7 mouse cellular contexts compared by ENCODE assay signal in genomic region chr13:107021461-107022265, GRCm38 (mm10). TPM values are rescaled to one million over a fixed set of nuclear protein-coding genes. Genes with fewer than 3 reads are reported as not detected.
DNase-seq lines count a peak whose midpoint lies in the region; ATAC-seq and TF ChIP-seq lines count a peak whose summit lies in the region.

Kif2a (minus strand) TSS chr13:107022126.

- H3K36me3 ChIP-seq in embryonic facial prominence, embryonic 10.5 days (replicated peaks): peaks cover 19% of the 10 kb centered on the region
- peaks cover 10% of the 10 kb centered on the region for H3K36me3 ChIP-seq in limb, embryonic 12.5 days
- H3K36me3 ChIP-seq in midbrain, embryonic 14.5 days (ENCODE audit: control insufficient read depth, insufficient read depth, low read length): no peaks in the 10 kb centered on the region
- H3K36me3 ChIP-seq in spleen, adult 2 months (ENCODE audit: control insufficient read depth, insufficient read depth, low read length): no peaks in the 10 kb centered on the region

- H3K27ac ChIP-seq in embryonic facial prominence, embryonic 10.5 days (replicated peaks): peak within 1 kb of the TSS; percentile 95
- peak within 1 kb of the TSS; percentile 96 for H3K27ac ChIP-seq in limb, embryonic 12.5 days
- H3K27ac ChIP-seq in midbrain, embryonic 14.5 days (replicated peaks; ENCODE audit: low read depth, low read length): peak within 1 kb of the TSS; percentile 98
- H3K27ac ChIP-seq in spleen, adult 2 months (ENCODE audit: insufficient read depth, low read length): peak within 1 kb of the TSS; percentile 84

- peak; percentile 69 for DNase-seq in adrenal gland, adult 2 months
- peak; percentile 76 for DNase-seq in embryonic facial prominence, embryonic 10.5 days (ENCODE audit: low spot score)
- DNase-seq in heart, adult 11 months: peak; percentile 97
- DNase-seq in kidney, adult 11 months: peak; percentile 35
- DNase-seq in midbrain, embryonic 14.5 days: peak; percentile 76
- DNase-seq in spleen, adult 2 months (ENCODE audit: low read depth in 1 of 2, low spot score in 2 of 2): peak in 1 of 2 experiments; percentile 39

- TF ChIP-seq POLR2A in spleen, adult 2 months (IDR thresholded peaks at IDR 0.05; ENCODE audit: low read depth, low read length): no peak

- H3K4me2 ChIP-seq in limb, embryonic 12.5 days: peak within 1 kb of the TSS; percentile 73
- H3K4me2 ChIP-seq in midbrain, embryonic 14.5 days (ENCODE audit: low read length): peak within 1 kb of the TSS; percentile 79

- H3K4me3 ChIP-seq in embryonic facial prominence, embryonic 10.5 days: peak within 1 kb of the TSS; percentile 77
- peak within 1 kb of the TSS; percentile 90 for H3K4me3 ChIP-seq in limb, embryonic 12.5 days (replicated peaks)
- peak within 1 kb of the TSS; percentile 85 for H3K4me3 ChIP-seq in midbrain, embryonic 14.5 days (replicated peaks; ENCODE audit: low read depth, low read length)
- H3K4me3 ChIP-seq in spleen, adult 2 months (ENCODE audit: extremely low read depth, insufficient read depth, insufficient read length): peak within 1 kb of the TSS; percentile 90

- H3K4me1 ChIP-seq in embryonic facial prominence, embryonic 10.5 days: peaks cover 27% of the 10 kb centered on the region
- peaks cover 12% of the 10 kb centered on the region for H3K4me1 ChIP-seq in limb, embryonic 12.5 days (replicated peaks)
- peaks cover 29% of the 10 kb centered on the region for H3K4me1 ChIP-seq in midbrain, embryonic 14.5 days (ENCODE audit: control insufficient read depth, insufficient read depth, low read length)
- no peaks in the 10 kb centered on the region; the same call in 1 of the 2 replicates for H3K4me1 ChIP-seq in spleen, adult 2 months (ENCODE audit: control insufficient read depth, insufficient read depth, insufficient read length)

- ATAC-seq in limb, embryonic 12.5 days (ENCODE audit: insufficient number of reproducible peaks, insufficient read depth, low FRiP score, low TSS enrichment, low read depth): peak; percentile 73
- ATAC-seq in midbrain, embryonic 14.5 days (ENCODE audit: low FRiP score, low TSS enrichment): peak; percentile 73

- WGBS in embryonic facial prominence, embryonic 10.5 days: under 1% methylated on average over 80 of the region's 87 CpGs
- under 1% methylated on average over 87 of the region's 87 CpGs for WGBS in limb, embryonic 12.5 days
- under 1% methylated on average over 75 of the region's 87 CpGs for WGBS in midbrain, embryonic 14.5 days
- WGBS in spleen, adult 2 months: 2% methylated on average over 80 of the region's 87 CpGs

- no peaks in the 10 kb centered on the region for H3K27me3 ChIP-seq in embryonic facial prominence, embryonic 10.5 days (replicated peaks; ENCODE audit: low read depth, poor library complexity, severe bottlenecking)
- no peaks in the 10 kb centered on the region for H3K27me3 ChIP-seq in limb, embryonic 12.5 days
- H3K27me3 ChIP-seq in midbrain, embryonic 14.5 days (ENCODE audit: control insufficient read depth, insufficient read depth, low read length): no peaks in the 10 kb centered on the region
- H3K27me3 ChIP-seq in spleen, adult 2 months (ENCODE audit: control insufficient read depth, insufficient read depth, low read length): no peaks in the 10 kb centered on the region

- TF ChIP-seq CTCF in spleen, adult 2 months (IDR thresholded peaks at IDR 0.05; ENCODE audit: extremely low read depth, insufficient read depth, insufficient read length, insufficient replicate concordance): no peak

- H3K9me3 ChIP-seq in embryonic facial prominence, embryonic 10.5 days: 0 out of 2 replicates have a peak, but pooled peaks cover 6% of the 10 kb centered on the region
- H3K9me3 ChIP-seq in limb, embryonic 12.5 days: peaks cover 4% of the 10 kb centered on the region; the same call in 1 of the 2 replicates
- H3K9me3 ChIP-seq in midbrain, embryonic 14.5 days (ENCODE audit: control insufficient read depth, low read length): no peaks in the 10 kb centered on the region

- peak within 1 kb of the TSS; percentile 93 for H3K9ac ChIP-seq in limb, embryonic 12.5 days (replicated peaks)
- H3K9ac ChIP-seq in midbrain, embryonic 14.5 days (replicated peaks; ENCODE audit: low read length): peak within 1 kb of the TSS; percentile 90

RNA-seq across cellular contexts. Expression of gene Kif2a, which starts in this region (rescaled TPM):
- 10 to 100 TPM; 48.5 to 68.8 TPM for total RNA-seq in adrenal gland, adult 2 months (2021)
- polyA plus RNA-seq in adrenal gland, adult 2 months (2012; rRNA removed): 0.15 and 0.17 TPM in 2 replicates
- polyA plus RNA-seq in embryonic facial prominence, embryonic 10.5 days (2016; fragmentation: Nextera tagmentation; extraction: Ambion mirVana): 16.8 and 20.4 TPM in 2 replicates
- 20.3 and 23.5 TPM in 2 replicates for polyA plus RNA-seq in limb, embryonic 12.5 days (2016; fragmentation: Nextera tagmentation; extraction: Ambion mirVana)
- polyA plus RNA-seq in midbrain, embryonic 14.5 days (2014; fragmentation: Nextera tagmentation; extraction: Ambion mirVana): 50.5 and 60.3 TPM in 2 replicates
- polyA plus RNA-seq in spleen, adult 2 months (2012; rRNA removed): 1.4 and 1.5 TPM in 2 replicates
